Mouse (Mus musculus): Measurements from ENCODE around the gene Clint1. TPM values are rescaled to one million over a fixed set of nuclear protein-coding genes. Genes with fewer than 3 reads are reported as not detected.

Gene Clint1
- polyA plus RNA-seq, 1 experiment from 2014 or later, result 41.6 TPM

- H3K27me3 ChIP-seq (replicated peaks; ENCODE audit: insufficient read depth, low read length), result no peaks in the 10 kb centered on the region
- H3K4me1 ChIP-seq (ENCODE audit: insufficient read depth, low read depth, low read length), result no peaks in the 10 kb centered on the region
- no peak overlapping the region for H3K27ac ChIP-seq (ENCODE audit: low read length)
- H3K9me3 ChIP-seq (ENCODE audit: low read length), result no peaks in the 10 kb centered on the region
- no peak overlapping the region for H3K4me3 ChIP-seq (ENCODE audit: low read depth, low read length)
- WGBS, result 81% methylated on average over 6 of the region's 6 CpGs
- DNase-seq (ENCODE audit: low spot score), result no peak
- no peaks in the 10 kb centered on the region for H3K36me3 ChIP-seq (ENCODE audit: insufficient read depth, low read length)
- no peak overlapping the region for H3K4me2 ChIP-seq (replicated peaks; ENCODE audit: low read depth, low read length)
- no peak overlapping the region for H3K9ac ChIP-seq (replicated peaks; ENCODE audit: low read depth)
- TF ChIP-seq CTCF (IDR thresholded peaks at IDR 0.05) (no peak), EP300 (IDR thresholded peaks at IDR 0.05) (no peak)
- ATAC-seq, result no peak
Observed at GRCm38 (mm10) chr11:45925436-45925835, 73.6 kb downstream of the Clint1 start.

- DNase-seq (ENCODE audit: low spot score), result peak; percentile 93
Observed at GRCm38 (mm10) chr11:45926640-45927082, 74.8 kb downstream of the Clint1 start.

GRCm38 (mm10) chr11:45927456-45927855 is 75.6 kb downstream of the Clint1 start:
- H3K4me1 ChIP-seq (ENCODE audit: insufficient read depth, low read depth, low read length), result no peaks in the 10 kb centered on the region
- H3K36me3 ChIP-seq (ENCODE audit: insufficient read depth, low read length), result peaks cover 7% of the 10 kb centered on the region; the same call in 1 of the 2 replicates
- no peaks in the 10 kb centered on the region for H3K27me3 ChIP-seq (replicated peaks; ENCODE audit: insufficient read depth, low read length)
- no peak overlapping the region for H3K27ac ChIP-seq (ENCODE audit: low read length)
- WGBS, result 57% methylated on average over 5 of the region's 5 CpGs
- DNase-seq (ENCODE audit: low spot score) (no peak), ATAC-seq (no peak)
- no peaks in the 10 kb centered on the region for H3K9me3 ChIP-seq (ENCODE audit: low read length)
- H3K4me2 ChIP-seq (replicated peaks; ENCODE audit: low read depth, low read length), result no peak overlapping the region
- TF ChIP-seq CTCF (IDR thresholded peaks at IDR 0.05) (no peak), EP300 (IDR thresholded peaks at IDR 0.05) (no peak)
- H3K9ac ChIP-seq (replicated peaks; ENCODE audit: low read depth), result no peak overlapping the region
- no peak overlapping the region for H3K4me3 ChIP-seq (ENCODE audit: low read depth, low read length)

More at GRCm38 (mm10) chr11:45926640-45927082, 74.8 kb downstream of the Clint1 start:
- ATAC-seq, result peak; percentile 93
- H3K4me1 ChIP-seq (ENCODE audit: insufficient read depth, low read depth, low read length), result no peaks in the 10 kb centered on the region
- H3K9me3 ChIP-seq (ENCODE audit: low read length), result no peaks in the 10 kb centered on the region
- H3K27me3 ChIP-seq (replicated peaks; ENCODE audit: insufficient read depth, low read length), result no peaks in the 10 kb centered on the region
- H3K9ac ChIP-seq (replicated peaks; ENCODE audit: low read depth), result no peak overlapping the region
- H3K4me2 ChIP-seq (replicated peaks; ENCODE audit: low read depth, low read length), result peak overlapping the region; percentile 53
- under 1% methylated on average over 9 of the region's 9 CpGs for WGBS
- H3K4me3 ChIP-seq (ENCODE audit: low read depth, low read length), result peak overlapping the region; percentile 29; the same call in 1 of the 2 replicates
- H3K36me3 ChIP-seq (ENCODE audit: insufficient read depth, low read length), result peaks cover 6% of the 10 kb centered on the region; the same call in 1 of the 2 replicates
- H3K27ac ChIP-seq (ENCODE audit: low read length), result no peak overlapping the region
- TF ChIP-seq EP300 (IDR thresholded peaks at IDR 0.05), result no peak
- peak; percentile 85 for TF ChIP-seq CTCF (IDR thresholded peaks at IDR 0.05)

GRCm38 (mm10) chr11:45929541-45929940 is 77.7 kb downstream of the Clint1 start:
- Histone ChIP-seq H3K4me3 (ENCODE audit: low read depth, low read length) (no peak overlapping the region), H3K27ac (ENCODE audit: low read length) (no peak overlapping the region), H3K9me3 (ENCODE audit: low read length) (no peaks in the 10 kb centered on the region), H3K36me3 (ENCODE audit: insufficient read depth, low read length) (peaks cover 11% of the 10 kb centered on the region; the same call in 1 of the 2 replicates), H3K4me1 (ENCODE audit: insufficient read depth, low read depth, low read length) (no peaks in the 10 kb centered on the region), H3K9ac (replicated peaks; ENCODE audit: low read depth) (no peak overlapping the region), H3K4me2 (replicated peaks; ENCODE audit: low read depth, low read length) (no peak overlapping the region), H3K27me3 (replicated peaks; ENCODE audit: insufficient read depth, low read length) (no peaks in the 10 kb centered on the region)
- 82% methylated on average over 10 of the region's 10 CpGs for WGBS
- ATAC-seq, result no peak
- no peak for DNase-seq (ENCODE audit: low spot score)
- TF ChIP-seq CTCF (IDR thresholded peaks at IDR 0.05), result no peak
- TF ChIP-seq EP300 (IDR thresholded peaks at IDR 0.05), result no peak

- H3K9me3 ChIP-seq (ENCODE audit: low read length), result no peaks in the 10 kb centered on the region
- H3K4me3 ChIP-seq (ENCODE audit: low read depth, low read length), result no peak overlapping the region
- 90% methylated on average over 10 of the region's 10 CpGs for WGBS
- no peak for ATAC-seq
- no peak overlapping the region for H3K27ac ChIP-seq (ENCODE audit: low read length)
- no peak overlapping the region for H3K4me2 ChIP-seq (replicated peaks; ENCODE audit: low read depth, low read length)
- H3K36me3 ChIP-seq (ENCODE audit: insufficient read depth, low read length), result peaks cover 11% of the 10 kb centered on the region; the same call in 1 of the 2 replicates
- H3K9ac ChIP-seq (replicated peaks; ENCODE audit: low read depth), result no peak overlapping the region
- no peaks in the 10 kb centered on the region for H3K4me1 ChIP-seq (ENCODE audit: insufficient read depth, low read depth, low read length)
- no peaks in the 10 kb centered on the region for H3K27me3 ChIP-seq (replicated peaks; ENCODE audit: insufficient read depth, low read length)
- no peak for DNase-seq (ENCODE audit: low spot score)
- TF ChIP-seq EP300 (IDR thresholded peaks at IDR 0.05), result no peak
- no peak for TF ChIP-seq CTCF (IDR thresholded peaks at IDR 0.05)
Observed at GRCm38 (mm10) chr11:45932771-45933170, 80.9 kb downstream of the Clint1 start.

- TF ChIP-seq EP300 (IDR thresholded peaks at IDR 0.05) (no peak), CTCF (IDR thresholded peaks at IDR 0.05) (no peak)
- ATAC-seq, result no peak
Observed at GRCm38 (mm10) chr11:45937478-45937877, 85.6 kb downstream of the Clint1 start.

More at GRCm38 (mm10) chr11:45937478-45937877, 85.6 kb downstream of the Clint1 start:
- no peak for DNase-seq (ENCODE audit: low spot score)
- Histone ChIP-seq H3K4me2 (replicated peaks; ENCODE audit: low read depth, low read length) (no peak overlapping the region), H3K27me3 (replicated peaks; ENCODE audit: insufficient read depth, low read length) (no peaks in the 10 kb centered on the region), H3K36me3 (ENCODE audit: insufficient read depth, low read length) (0 out of 2 replicates have a peak, but pooled peaks cover 4% of the 10 kb centered on the region), H3K4me3 (ENCODE audit: low read depth, low read length) (no peak overlapping the region), H3K9me3 (ENCODE audit: low read length) (no peaks in the 10 kb centered on the region), H3K4me1 (ENCODE audit: insufficient read depth, low read depth, low read length) (no peaks in the 10 kb centered on the region), H3K9ac (replicated peaks; ENCODE audit: low read depth) (no peak overlapping the region), H3K27ac (ENCODE audit: low read length) (no peak overlapping the region)
- 93% methylated on average over 8 of the region's 8 CpGs for WGBS
